Mouse (Mus musculus): ENCODE measurements around the gene Zscan26.

DNA sequence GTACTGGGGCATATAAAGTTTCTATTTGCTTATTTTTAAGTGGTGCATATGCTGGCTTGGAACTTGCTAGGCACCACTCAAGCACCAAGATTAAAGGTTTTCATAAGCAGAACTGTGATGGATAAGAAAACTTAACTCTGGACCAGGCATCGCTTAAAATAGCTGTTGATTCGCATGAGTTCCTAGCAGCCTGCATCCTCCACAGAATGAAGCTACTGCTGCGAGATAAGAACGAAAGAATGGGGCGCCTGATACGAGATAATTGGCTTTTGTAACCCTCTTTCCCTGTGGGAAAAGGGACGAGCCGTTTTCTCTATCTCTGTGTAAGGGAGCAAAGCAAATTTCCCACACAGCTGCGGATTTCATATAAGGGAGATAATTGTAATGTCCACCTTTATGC, 15.6 kb upstream of the Zscan26 start:
- no peak for TF ChIP-seq CTCF (IDR thresholded peaks at IDR 0.05)
- no peak for TF ChIP-seq POLR2A (IDR thresholded peaks at IDR 0.05; ENCODE audit: insufficient read depth, low read depth, low read length)
- TF ChIP-seq EP300 (IDR thresholded peaks at IDR 0.05; ENCODE audit: insufficient read depth, low read depth, low read length), result no peak
